Mouse (Mus musculus) adrenal gland, adult 18-20 months (tissue): ENCODE measurements around the gene Rdm1. TPM values are rescaled to one million over a fixed set of nuclear protein-coding genes. Genes with fewer than 3 reads are reported as not detected.
"Not testable (repeated sequence)": the region's sequence is repeated elsewhere in the genome, so short reads cannot be mapped to it uniquely, and the experiment has no call there.

ENCODE experiments used
- DNase-seq, 2 experiments: peaks; one replicate each; pipeline ENCODE4 v3.0.0; 2021 to 2022; ENCODE audit warnings: low spot score in 2 of 2
- total RNA-seq, 2 experiments: library from RNA; stranded (reverse); gene quantifications; 1 replicate in 1 of 2; 2 replicates in 1 of 2; pipeline ENCODE4 v1.2.3; 2021

The Rdm1 gene
- total RNA-seq, 2 experiments from 2014 or later, result 29.3 to 31.3 TPM

- DNase-seq, result no peak
Measured at GRCm38 (mm10) chr11:101616104-101616503, 10.9 kb upstream of the Rdm1 start.

DNA sequence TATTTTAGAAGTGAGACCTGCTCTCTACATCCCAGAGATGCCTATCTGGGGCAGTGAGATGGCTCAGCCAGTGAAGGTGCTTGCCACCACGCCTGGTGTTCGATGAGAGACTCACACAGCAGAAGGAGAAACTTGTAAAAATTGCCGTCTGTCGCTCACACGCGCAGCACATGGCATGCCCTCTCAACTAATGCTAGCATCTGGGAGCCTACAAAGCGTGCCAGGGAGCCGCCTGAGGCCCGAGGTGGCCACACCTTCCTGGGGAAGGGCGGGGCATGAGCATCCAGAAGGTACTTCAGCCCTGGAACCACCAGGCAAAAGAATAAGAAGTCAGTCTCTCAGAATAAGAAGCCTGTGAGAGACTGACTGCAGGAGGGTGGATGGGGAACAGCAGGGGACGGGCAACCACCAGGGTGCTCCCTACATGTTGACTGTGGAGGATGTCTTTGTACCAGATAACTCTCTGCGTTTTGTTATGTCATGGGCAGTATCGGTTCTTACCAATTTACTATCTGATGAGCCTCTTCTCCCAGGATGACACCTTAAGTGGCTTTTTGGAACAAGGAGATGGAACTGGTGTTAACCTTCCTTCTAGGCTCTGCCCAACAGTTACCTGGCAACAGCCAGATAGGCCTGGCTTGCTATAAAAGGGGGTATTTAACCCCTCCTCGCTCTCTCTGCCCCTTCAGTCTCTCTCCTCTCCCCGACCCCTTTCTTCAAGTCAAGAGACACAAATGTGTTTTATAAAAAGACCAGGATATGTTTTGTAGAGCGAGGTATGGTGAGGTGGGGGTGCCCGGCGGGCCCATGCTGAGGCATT lies 9.8 kb upstream of the Rdm1 start:
- DNase-seq, result no peak

DNA sequence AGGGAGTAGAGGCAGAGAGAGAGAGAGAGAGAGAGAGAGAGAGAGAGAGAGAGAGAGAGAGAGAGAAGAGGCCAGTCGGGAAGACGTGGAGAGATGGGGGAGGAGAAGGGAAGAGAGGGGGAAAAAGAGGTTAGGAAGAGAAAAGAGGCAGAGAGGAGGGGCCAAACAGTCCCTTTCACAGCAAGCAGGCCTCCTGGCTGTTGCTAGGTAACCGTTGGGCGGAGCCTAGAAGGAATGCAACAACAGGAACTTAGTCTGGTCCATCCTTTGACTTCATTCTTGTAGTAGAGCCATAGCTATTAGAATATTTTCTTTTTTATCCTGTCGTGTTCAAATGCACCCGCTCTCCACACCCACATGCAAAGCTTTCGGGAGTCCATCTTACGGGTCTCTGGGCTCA lies 9.1 kb upstream of the Rdm1 start:
- no peak for DNase-seq

DNA sequence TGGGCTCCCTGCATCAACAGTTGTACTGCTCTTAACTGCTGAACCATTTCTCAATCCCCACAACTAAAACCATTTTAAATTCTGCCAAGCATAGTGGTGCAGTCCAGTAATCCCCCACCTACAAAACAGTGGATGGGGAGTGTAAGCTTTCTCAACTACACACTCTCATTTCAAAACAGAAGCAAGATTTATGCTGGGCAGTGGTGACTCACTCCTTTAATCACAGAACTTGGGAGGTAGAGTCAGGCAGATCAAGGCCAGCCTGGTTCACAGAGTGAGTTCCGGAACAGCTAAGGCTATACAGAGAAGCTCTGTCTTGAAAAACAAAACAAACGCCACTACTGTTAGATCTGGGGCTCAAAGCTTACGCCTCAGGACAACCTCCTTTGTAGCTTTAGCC lies 8.4 kb upstream of the Rdm1 start:
- DNase-seq, result no peak

DNA sequence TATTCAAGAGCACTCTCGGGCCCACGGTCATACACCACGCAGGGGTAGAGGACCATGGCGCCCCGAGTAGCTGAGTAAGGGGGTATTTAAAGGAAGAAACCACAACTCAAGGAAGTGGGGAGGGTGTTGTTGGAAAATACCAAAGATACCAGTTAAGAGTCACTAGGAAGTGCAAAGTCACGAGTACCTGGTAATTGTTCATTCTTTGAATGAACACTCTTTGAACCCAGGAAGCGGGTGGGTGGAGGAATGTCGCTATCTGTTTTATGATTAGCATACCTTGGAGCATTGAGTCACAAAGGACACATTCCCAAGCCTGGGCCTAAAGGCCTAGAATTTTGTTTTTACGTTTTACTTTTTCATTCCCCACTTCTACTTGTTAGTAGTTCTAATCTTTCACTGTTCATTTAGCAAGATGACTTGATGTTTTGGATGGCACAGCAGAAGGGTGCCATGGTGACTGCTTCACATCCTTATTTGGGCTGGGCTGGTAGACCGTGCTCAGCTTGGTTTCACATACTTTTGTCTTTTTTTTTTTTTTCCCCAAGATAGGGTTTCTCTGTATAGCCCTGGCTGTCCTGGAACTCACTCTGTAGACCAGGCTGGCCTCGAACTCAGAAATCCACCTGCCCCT lies 6.9 kb upstream of the Rdm1 start:
- not testable (repeated sequence) for DNase-seq

DNA sequence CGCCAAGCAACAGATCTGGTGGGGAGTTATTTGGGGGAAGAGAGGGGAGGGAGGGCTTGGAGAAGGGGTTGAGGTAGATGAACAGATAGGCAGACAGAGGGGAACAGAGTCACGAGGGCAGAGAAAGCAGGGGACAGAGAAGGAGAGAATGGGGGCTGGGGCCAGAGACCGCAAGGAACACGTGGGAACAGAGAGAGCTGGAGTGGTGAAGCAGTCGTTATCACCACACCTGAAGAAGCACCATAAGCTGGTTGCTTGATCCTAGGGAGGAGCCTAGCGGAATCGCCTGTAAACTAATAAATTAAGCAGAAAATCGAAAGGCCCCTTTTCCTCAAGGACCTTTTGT lies 373 bp upstream of the Rdm1 start:
- DNase-seq, result peak in 1 of 2 experiments; percentile 28

DNA sequence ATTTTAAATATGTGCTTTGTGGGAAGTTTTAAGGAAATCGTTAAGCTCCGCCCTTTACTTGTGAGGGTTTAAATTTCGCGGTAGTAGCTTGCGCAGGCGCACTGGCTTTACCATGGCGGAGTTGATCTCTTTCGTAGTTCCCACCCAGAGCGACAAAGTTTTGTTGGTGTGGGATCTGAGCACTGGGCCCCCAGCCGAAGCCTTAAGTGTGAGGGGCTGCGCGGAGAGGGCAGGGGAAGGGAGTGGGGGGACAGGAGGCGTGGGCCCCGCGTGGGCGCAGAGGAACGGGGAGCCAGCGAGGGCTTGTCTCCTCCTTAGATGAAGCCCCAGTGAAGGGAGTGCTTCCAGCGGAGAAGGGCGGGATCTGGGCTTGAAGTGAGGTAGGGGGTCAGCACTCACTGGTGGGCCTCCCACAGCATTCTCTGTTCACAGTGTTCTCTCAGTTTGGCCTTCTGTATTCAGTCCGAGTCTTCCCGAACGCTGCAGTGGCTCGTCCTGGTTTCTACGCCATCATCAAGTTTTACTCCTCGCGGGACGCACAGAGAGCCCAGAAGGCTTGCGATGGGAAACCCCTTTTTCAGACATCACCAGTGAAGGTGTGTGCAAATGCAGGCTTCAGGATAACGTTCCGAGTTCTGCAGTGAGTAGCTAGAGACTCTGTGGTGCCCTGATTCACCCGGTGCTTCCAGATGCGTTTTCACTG lies 1.0 kb downstream of the Rdm1 start:
- DNase-seq, result peak; percentile 90 to 92

- not testable (repeated sequence) for DNase-seq
Measured at GRCm38 (mm10) chr11:101628733-101629417, 1.9 kb downstream of the Rdm1 start.

- no peak for DNase-seq
Measured at GRCm38 (mm10) chr11:101635660-101636059, 8.7 kb downstream of the Rdm1 start.

DNA sequence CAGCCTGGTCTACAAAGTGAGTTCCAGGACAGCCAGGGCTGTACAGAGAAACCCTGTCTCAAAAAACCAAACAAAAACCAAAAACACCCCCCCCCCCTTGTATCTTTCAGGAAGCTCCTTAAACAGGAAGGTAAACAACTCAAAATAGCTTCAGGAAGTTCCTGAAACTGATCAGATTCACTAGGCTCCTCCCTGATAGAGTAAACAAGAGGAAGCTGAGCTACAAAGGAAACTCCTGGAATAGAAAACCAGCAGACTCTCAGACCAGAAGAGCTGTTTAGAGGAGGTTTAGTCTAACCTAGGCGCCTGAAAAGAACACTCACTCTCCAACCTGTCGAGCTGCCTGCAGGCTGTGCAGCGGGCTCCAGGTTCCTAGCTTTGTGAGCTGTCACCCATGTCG lies 12.8 kb downstream of the Rdm1 start:
- DNase-seq, result no peak

- peak; percentile 70 to 76 for DNase-seq
Measured at GRCm38 (mm10) chr11:101640857-101641709, 14.1 kb downstream of the Rdm1 start.

- DNase-seq, result not testable (repeated sequence)
Measured at GRCm38 (mm10) chr11:101641710-101642642, 15.0 kb downstream of the Rdm1 start.

DNA sequence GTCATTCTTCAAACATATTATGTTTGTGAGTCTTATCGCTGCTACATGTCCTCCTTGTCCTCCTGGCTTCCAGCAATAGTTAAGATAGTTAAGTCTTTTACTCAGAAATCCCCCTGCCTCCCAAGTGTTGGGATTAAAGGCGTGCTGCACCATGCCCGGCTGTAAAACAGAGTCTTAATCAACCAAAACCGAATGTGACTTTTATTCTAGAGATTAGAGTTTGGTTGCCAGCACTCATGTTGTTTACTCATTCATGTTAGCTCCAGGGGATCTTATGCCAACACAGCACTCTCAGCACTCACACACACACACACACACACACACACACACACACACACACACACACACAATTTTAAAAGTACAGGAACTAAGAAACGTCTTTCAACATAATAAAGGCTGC lies 15.9 kb downstream of the Rdm1 start:
- no peak for DNase-seq

DNA sequence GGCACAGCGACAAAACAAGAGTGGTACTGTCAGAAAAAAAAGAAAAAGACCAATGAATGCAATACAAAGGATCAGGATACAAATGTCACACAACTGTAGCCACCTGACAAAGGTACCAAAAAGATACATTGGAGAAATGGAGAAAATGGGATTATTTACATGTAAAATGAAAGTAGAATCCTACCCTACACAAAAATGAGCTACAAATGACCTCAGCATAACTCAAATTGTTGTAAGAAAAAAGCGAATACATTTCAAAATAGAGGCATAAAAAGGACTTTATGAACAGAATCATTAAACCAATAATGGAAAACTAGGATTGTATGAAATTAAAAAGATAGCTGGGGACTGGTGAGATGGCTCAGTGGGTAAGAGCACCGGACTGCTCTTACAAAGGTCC lies 17.6 kb downstream of the Rdm1 start:
- DNase-seq, result no peak

DNA sequence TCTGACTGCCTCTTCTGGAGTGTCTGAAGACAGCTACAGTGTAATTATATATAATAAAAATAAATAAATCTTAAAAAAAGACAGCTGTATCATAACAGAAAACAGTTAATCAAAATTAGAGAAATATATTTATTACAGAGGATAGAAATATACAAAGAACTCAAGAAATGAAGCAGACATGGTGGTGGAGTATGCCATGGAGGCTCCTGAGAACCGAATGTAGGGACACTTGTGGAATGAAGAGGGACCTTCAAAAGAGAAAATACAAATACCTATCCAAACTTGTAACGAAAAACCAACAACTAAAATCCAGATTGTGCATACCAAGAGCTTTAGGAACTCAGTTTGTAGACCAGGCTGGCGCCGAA lies 18.0 kb downstream of the Rdm1 start:
- not testable (repeated sequence) for DNase-seq

DNA sequence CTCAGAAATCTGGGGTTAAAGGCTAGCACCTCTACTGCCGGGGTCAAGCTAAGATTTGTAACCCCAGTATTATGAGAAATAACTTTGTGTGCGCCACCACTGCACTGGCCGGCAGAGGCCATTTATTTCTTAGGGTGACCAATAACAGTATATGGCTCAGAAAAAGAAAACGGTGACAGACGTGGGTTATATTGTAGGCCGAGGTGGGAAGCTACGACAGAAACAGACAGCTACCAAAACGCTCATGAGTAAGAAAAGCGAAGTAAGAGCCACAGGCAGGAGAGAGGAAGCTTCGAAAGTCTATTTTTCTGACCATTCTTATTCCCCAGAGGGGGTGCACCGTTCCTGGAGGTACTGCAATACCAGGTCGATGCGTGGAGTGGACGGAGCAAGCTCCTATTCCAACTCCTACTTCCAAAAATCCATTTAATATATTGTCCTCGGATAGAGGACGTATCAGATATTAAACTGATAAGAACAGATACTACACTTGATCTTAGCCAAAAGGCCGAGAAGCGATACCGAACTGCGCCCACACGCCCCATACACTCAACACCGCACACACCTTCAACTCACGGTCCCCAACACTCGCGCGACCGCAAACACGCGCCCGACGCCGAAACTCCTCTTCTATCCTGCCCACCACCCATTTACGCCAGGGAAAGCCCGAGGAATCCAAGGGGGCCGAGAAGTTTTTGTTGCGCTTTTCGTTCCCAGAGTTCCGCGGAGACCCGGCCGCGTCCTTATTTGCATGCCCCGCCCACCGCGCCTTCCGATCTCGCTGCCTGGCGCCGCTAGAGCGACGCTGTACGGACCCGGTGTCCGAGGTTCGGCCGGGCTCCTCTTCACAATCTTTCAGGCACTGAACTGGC lies 18.7 kb downstream of the Rdm1 start:
- DNase-seq, result peak; percentile 53 to 54

DNA sequence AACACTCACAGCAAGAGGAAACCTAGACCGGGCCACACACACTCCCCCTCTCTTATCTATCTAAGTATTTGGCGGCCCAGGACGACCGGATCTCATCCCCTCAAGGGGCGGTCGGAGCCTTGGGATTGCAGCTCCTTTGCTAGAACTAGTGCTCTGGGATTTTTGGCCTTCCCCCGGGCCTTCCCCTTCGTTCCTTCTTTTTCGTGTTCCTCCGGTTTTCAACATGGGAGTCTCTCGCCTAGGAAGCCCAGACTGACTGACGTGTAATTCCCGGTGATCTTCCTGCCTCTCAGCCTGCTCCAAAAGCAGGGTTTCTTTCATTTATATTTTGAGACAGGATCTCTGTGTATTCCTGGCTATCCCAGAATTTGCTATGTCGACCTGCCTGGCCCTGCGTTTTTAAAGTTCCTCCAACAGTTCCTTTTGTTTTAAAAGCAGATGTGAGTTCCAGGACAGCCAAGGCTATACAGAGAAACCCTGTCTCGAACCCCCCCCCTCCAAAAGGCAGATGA lies 19.3 kb downstream of the Rdm1 start:
- DNase-seq, result not testable (repeated sequence)

DNA sequence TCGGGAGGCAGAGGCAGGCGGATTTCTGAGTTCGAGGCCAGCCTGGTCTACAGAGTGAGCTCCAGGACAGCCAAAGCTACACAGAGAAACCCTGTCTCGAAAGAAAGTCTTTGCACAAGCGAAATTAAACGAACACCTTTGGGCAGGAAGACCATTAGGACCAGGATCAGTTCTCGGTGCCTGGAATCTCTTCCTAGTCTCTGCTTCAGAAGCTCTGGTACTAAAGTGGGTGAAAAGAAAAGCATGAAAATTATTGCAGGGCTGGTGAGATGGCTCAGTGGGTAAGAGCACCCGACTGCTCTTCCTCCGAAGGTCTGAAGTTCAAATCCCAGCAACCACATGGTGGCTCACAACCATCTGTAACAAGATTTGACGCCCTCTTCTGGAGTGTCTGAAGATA lies 20.1 kb downstream of the Rdm1 start:
- DNase-seq, result not testable (repeated sequence)
